Mouse (Mus musculus) hindbrain, embryonic 15.5 days (tissue): Measurements from ENCODE around the gene Nrgn. TPM values are rescaled to one million over a fixed set of nuclear protein-coding genes. Genes with fewer than 3 reads are reported as not detected.

Experiments used
- ATAC-seq: fragments of 200-750 bp; cut with Nextera tagmentation; 2 replicates; pipeline ENCODE4 v1.8.0; 2017; ENCODE audit warnings: low read depth, moderate number of reproducible peaks, moderate TSS enrichment; ENCODE audit not compliant: low FRiP score
- H3K27ac ChIP-seq: fragments of 300-500 bp; sonication (generic); replicated peaks from 2 replicates; pipeline ENCODE4 v1.5.1; 2015; ENCODE audit warnings: mild to moderate bottlenecking, inconsistent platforms
- H3K27me3 ChIP-seq: fragments of 300-500 bp; sonication (generic); 2 replicates; pipeline ENCODE4 v1.6.1; 2015; ENCODE audit warnings: control low read depth, inconsistent platforms
- H3K36me3 ChIP-seq: fragments of 300-500 bp; sonication (generic); 2 replicates; pipeline ENCODE4 v1.6.1; 2015; ENCODE audit warnings: control low read depth, inconsistent platforms
- H3K4me1 ChIP-seq: fragments of 300-500 bp; sonication (generic); replicated peaks from 2 replicates; pipeline ENCODE4 v1.6.1; 2015; ENCODE audit warnings: control low read depth, inconsistent platforms
- H3K4me2 ChIP-seq: fragments of 300-500 bp; sonication (generic); 2 replicates; pipeline ENCODE4 v1.6.1; 2015; ENCODE audit warnings: moderate library complexity, mild to moderate bottlenecking, inconsistent platforms
- H3K4me3 ChIP-seq: fragments of 300-500 bp; sonication (generic); 2 replicates; pipeline ENCODE4 v1.5.1; 2015; ENCODE audit warnings: mild to moderate bottlenecking, inconsistent platforms
- H3K9ac ChIP-seq: fragments of 300-500 bp; sonication (generic); 2 replicates; pipeline ENCODE4 v1.6.1; 2015; ENCODE audit warnings: inconsistent platforms
- H3K9me3 ChIP-seq: fragments of 300-500 bp; sonication (generic); 2 replicates; pipeline ENCODE4 v1.6.1; 2016; ENCODE audit warnings: control low read depth, inconsistent platforms
- WGBS: fragments of 180-500 bp; shearing (Covaris S2); methylation state at CpG from one replicate; pipeline ENCODE4 v1.1.7; 2015; 5-methylcytosine and 5-hydroxymethylcytosine counted together
- polyA plus RNA-seq: library from polyadenylated mRNA; unstranded; fragments of >200 nt; fragmentation: Nextera tagmentation; extraction: Ambion mirVana; gene quantifications from 2 replicates; pipeline ENCODE4 v1.2.1, GENCODE M21; 2015

Gene Nrgn
- polyA plus RNA-seq, 1 experiment from 2014 or later: 5.0 TPM

DNA sequence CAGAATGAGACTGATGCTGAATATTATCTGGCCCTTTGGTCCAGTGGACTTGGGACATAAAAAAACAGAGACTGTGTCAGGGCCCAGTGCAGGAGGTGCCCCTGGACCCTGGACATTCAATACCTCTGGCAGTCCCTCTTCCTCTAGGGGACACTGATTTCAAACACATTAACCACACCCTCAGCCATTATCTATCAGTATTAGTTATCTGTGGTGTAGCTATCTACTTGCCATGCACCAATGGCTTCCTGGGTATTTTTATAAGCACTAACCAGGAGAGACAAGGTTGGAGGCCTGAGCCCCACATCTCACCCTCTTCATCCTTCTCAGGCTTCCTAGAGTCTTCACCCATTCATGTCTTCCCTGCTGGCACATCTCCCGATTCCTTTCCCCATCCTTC lies 2.3 kb downstream of the Nrgn start:
- H3K9ac ChIP-seq: no peak overlapping the region
- ATAC-seq: no peak
- H3K4me2 ChIP-seq: no peak overlapping the region
- H3K9me3 ChIP-seq: no peaks in the 10 kb centered on the region
- no peak overlapping the region for H3K27ac ChIP-seq
- peaks cover 87% of the 10 kb centered on the region for H3K27me3 ChIP-seq
- peaks cover 22% of the 10 kb centered on the region for H3K4me1 ChIP-seq
- no peaks in the 10 kb centered on the region for H3K36me3 ChIP-seq
- H3K4me3 ChIP-seq: no peak overlapping the region
- 76% methylated on average over 1 of the region's 1 CpGs for WGBS

DNA sequence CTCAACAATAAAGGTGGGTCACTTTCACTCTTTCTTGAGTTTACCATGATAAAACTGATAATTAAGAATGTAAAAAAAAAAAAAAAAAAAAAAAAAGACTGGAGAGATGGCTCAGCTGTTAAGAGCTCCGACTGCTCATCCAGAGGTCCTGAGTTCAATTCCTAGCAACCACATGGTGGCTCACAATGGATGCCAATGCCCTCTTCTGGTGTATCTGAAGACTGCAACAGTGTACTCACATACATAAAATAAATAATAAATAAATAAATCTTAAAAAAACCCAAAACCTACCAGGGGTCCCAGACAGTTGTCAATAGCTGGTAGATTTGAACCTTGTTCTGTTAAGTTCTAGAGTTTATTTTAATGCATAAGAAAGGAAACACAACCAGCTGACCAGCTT lies 5.8 kb downstream of the Nrgn start:
- H3K27me3 ChIP-seq: peaks cover 80% of the 10 kb centered on the region
- no peak overlapping the region for H3K9ac ChIP-seq
- H3K36me3 ChIP-seq: no peaks in the 10 kb centered on the region
- 67% methylated on average over 1 of the region's 1 CpGs for WGBS
- H3K4me1 ChIP-seq: peaks cover 24% of the 10 kb centered on the region
- H3K27ac ChIP-seq: no peak overlapping the region
- ATAC-seq: no peak
- H3K4me2 ChIP-seq: no peak overlapping the region
- H3K4me3 ChIP-seq: no peak overlapping the region
- H3K9me3 ChIP-seq: no peaks in the 10 kb centered on the region

DNA sequence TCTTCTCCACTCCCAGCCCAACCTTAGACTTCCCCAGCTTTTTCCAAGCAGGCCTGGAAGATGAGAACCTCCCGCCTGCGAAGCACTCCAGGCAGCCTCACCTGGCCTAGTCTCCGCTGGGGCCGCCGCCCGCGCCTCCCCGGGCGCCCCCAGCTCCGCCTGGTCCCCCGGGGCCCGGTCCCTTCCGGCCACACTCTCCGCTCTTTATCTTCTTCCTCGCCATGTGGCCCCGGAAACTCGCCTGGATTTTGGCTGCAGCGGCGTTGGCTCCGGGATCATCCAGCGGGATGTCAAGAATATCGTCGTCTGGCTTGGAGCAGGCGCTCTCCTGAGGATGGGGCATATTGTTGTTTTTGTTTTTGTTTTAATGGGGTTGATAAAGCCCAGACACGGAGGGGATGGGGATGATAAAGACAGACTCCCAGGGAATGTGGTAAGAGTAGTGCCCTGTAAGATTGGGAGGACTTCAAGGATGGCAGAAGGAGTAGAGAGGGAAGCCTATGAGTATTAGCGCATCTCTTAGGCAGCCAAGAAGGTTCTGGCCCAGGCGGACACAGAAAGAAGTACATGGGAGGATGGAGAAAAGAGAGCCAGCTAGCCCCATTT lies 6.8 kb downstream of the Nrgn start:
- H3K36me3 ChIP-seq: no peaks in the 10 kb centered on the region
- WGBS: 9% methylated on average over 27 of the region's 27 CpGs
- no peaks in the 10 kb centered on the region for H3K9me3 ChIP-seq
- H3K27me3 ChIP-seq: peaks cover 71% of the 10 kb centered on the region
- H3K9ac ChIP-seq: no peak overlapping the region
- no peak overlapping the region for H3K4me3 ChIP-seq
- no peak for ATAC-seq
- H3K4me2 ChIP-seq: peak overlapping the region; percentile 15; the same call in 1 of the 2 replicates
- H3K27ac ChIP-seq: no peak overlapping the region
- H3K4me1 ChIP-seq: peaks cover 21% of the 10 kb centered on the region

DNA sequence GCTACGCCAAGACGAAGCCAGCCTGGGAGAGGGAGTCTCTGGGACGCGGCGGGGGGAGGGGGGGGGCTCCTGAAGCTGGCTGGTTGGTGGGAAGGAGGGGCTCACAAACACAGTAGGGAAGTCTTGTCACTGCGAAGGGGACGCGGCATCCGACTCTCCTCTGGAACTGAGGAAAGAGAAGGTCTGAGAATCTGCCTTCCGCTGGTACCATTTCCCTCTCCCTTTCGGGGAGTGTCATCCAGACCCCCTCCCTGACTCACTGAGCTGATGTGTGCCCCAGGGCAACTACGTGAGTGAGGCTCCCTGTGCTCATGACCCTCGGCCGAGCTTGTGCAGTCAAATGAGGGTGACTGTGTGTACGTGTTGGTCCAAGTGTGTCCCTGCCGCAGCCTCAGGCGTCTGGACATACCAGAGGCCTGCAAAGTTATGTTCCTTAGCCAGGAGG lies 7.5 kb downstream of the Nrgn start:
- Histone ChIP-seq H3K27ac (no peak overlapping the region), H3K9ac (no peak overlapping the region), H3K27me3 (peaks cover 63% of the 10 kb centered on the region), H3K9me3 (no peaks in the 10 kb centered on the region), H3K4me2 (peak overlapping the region; percentile 60), H3K4me3 (peak overlapping the region; percentile 31), H3K36me3 (no peaks in the 10 kb centered on the region), H3K4me1 (peaks cover 21% of the 10 kb centered on the region)
- peak; percentile 51 for ATAC-seq
- WGBS: 12% methylated on average over 17 of the region's 17 CpGs

- peak; percentile 54 for ATAC-seq
- peaks cover 21% of the 10 kb centered on the region for H3K4me1 ChIP-seq
- H3K9ac ChIP-seq: no peak overlapping the region; the same call in 1 of the 2 replicates
- H3K27me3 ChIP-seq: peaks cover 57% of the 10 kb centered on the region
- WGBS: under 1% methylated on average over 29 of the region's 29 CpGs
- H3K36me3 ChIP-seq: no peaks in the 10 kb centered on the region
- H3K27ac ChIP-seq: no peak overlapping the region
- H3K4me3 ChIP-seq: peak overlapping the region; percentile 31
- H3K9me3 ChIP-seq: no peaks in the 10 kb centered on the region
- peak overlapping the region; percentile 60 for H3K4me2 ChIP-seq
These were observed 8.1 kb downstream of the Nrgn start for GRCm38 (mm10) chr9:37544447-37545165.

- Histone ChIP-seq H3K36me3 (no peaks in the 10 kb centered on the region), H3K4me2 (peak overlapping the region; percentile 60), H3K9ac (no peak overlapping the region), H3K4me1 (peaks cover 21% of the 10 kb centered on the region), H3K27me3 (peaks cover 52% of the 10 kb centered on the region), H3K9me3 (no peaks in the 10 kb centered on the region), H3K27ac (no peak overlapping the region), H3K4me3 (peak overlapping the region; percentile 31)
- WGBS: 26% methylated on average over 12 of the region's 12 CpGs
- ATAC-seq: no peak; the same call in 1 of the 2 replicates
These were observed 8.7 kb downstream of the Nrgn start for GRCm38 (mm10) chr9:37543869-37544440.

DNA sequence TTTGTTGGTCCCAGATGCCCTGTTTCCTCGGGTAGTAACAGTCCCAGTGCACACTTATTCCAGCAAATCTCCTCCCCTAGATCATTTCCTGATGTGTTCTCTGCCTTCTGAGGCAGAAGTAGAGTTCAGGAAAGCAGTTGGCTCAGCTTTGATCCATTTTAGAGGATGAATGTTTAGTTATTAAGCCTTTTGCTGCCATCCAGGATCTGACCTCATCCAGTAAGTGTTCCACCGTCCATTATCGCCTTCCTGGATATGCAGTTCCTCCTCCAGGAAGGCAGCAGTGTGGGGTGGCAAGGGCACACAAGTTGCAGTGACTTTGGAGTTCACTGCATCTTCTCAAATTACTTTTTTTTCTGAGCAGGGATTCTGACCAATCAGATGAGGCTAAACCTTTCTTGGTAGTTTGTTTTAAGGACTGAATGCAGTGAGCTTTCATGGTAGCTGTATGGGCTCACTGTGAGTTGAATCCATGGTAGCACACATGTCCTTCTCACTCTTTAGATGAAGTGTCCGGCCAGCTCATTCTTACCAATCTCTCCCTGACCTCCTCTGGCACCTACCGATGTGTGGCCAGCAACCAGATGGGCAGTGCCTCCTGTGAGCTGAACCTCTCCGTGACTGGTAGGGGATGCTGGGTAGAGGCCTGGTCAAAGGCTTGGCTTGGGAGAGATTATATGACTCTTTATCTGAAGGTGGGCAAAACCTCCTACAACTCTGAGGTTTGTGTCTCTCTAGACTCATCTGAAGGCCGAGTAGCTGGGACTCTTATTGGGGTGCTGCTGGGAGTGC lies 10.7 kb downstream of the Nrgn start:
- WGBS: 73% methylated on average over 7 of the region's 7 CpGs
- ATAC-seq: no peak
- H3K9ac ChIP-seq: no peak overlapping the region
- H3K9me3 ChIP-seq: no peaks in the 10 kb centered on the region
- H3K4me3 ChIP-seq: no peak overlapping the region
- H3K4me1 ChIP-seq: peaks cover 21% of the 10 kb centered on the region
- no peak overlapping the region for H3K4me2 ChIP-seq
- H3K27me3 ChIP-seq: peaks cover 36% of the 10 kb centered on the region
- H3K27ac ChIP-seq: no peak overlapping the region
- H3K36me3 ChIP-seq: no peaks in the 10 kb centered on the region

DNA sequence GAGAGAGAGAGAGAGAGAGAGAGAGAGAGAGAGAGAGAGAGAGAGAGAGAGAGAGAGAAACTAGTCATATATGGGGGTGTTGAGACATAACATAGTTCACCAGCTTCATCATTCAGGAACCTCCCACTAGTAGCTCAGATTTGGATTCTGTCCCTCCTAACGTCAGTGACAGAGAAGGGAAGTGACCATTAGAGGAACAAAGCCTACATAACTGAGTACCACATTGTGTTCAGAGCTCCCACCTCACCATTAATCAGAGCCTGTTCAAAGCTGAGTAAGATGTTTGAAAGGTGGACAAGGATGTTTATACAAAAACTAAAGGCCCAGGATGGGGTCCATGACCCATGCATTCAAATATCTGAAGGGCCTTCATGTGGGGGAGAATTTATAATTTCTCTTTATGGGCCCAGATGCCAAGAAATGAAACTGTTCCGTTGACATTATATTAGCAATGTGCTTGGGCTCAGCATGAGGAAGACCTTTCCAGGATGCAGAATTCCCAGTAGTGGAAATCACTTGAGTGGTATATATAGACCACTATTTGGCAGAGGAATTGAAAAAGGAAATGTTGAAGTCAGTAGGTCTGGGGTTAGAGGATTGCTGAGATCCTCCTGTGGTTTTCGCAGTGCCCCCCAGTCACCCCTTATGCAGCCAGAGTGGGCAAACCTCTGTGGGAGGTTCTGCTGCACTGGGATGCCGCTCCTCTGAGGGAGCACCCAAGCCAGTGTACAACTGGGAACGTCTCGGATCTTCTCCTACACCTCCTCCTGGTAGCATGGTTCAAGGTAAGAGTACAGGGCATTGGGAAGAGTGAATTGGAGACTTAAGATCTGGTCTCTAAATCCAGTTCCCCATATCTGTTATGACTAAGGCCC lies 11.8 kb downstream of the Nrgn start:
- no peak for ATAC-seq
- no peak overlapping the region for H3K4me2 ChIP-seq
- 83% methylated on average over 6 of the region's 6 CpGs for WGBS

DNA sequence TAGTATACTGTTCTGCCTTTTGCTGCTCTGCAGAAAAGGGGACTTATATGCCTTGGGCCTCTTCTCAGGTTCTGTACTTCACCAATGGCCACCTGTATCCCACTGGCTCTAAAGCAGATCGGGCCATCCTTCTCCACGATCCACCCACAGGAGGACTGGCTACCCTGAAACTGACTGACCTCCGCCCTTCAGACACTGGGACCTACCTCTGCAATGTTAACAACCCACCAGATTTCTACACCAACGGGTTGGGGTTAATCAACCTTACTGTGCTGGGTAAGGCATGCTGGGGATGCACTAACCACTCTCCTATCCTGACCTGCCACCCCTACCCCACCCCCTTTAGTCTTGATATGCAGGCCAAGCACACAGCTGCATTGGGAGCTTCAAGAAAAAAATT lies 12.5 kb downstream of the Nrgn start:
- Histone ChIP-seq H3K27me3 (peaks cover 19% of the 10 kb centered on the region), H3K4me3 (no peak overlapping the region), H3K4me1 (peaks cover 12% of the 10 kb centered on the region), H3K9me3 (no peaks in the 10 kb centered on the region), H3K36me3 (no peaks in the 10 kb centered on the region), H3K4me2 (no peak overlapping the region), H3K27ac (no peak overlapping the region), H3K9ac (no peak overlapping the region)
- WGBS: 86% methylated on average over 4 of the region's 4 CpGs
- ATAC-seq: no peak

More for the DNA sequence above, 11.8 kb downstream of the Nrgn start:
- peaks cover 19% of the 10 kb centered on the region for H3K4me1 ChIP-seq
- no peaks in the 10 kb centered on the region for H3K9me3 ChIP-seq
- H3K27me3 ChIP-seq: peaks cover 26% of the 10 kb centered on the region
- H3K9ac ChIP-seq: no peak overlapping the region
- H3K4me3 ChIP-seq: no peak overlapping the region
- H3K27ac ChIP-seq: no peak overlapping the region
- H3K36me3 ChIP-seq: no peaks in the 10 kb centered on the region

GRCm38 (mm10) chr9:37539170-37540025 lies 13.3 kb downstream of the Nrgn start, which contains the start of gene Vsig2:
Vsig2 (plus strand) TSS chr9:37539255.
- WGBS: 49% methylated on average over 23 of the region's 23 CpGs
- Histone ChIP-seq H3K4me3 (no peak within 1 kb of the TSS), H3K27me3 (peaks cover 16% of the 10 kb centered on the region; the same call in 1 of the 2 replicates), H3K9ac (no peak within 1 kb of the TSS), H3K27ac (no peak within 1 kb of the TSS), H3K4me2 (no peak within 1 kb of the TSS), H3K36me3 (no peaks in the 10 kb centered on the region), H3K4me1 (peaks cover 4% of the 10 kb centered on the region), H3K9me3 (no peaks in the 10 kb centered on the region)
- ATAC-seq: 0 out of 2 replicates have a peak, but pooled peaks have one; percentile 21
